8 mouse cellular contexts compared by ENCODE assay signal in genomic region chr11:23008181-23008823, GRCm38 (mm10). TPM values are rescaled to one million over a fixed set of nuclear protein-coding genes. Genes with fewer than 3 reads are reported as not detected.
A peak's percentile ranks its signal among the peaks of the same experiment; 100 is the strongest.
DNase-seq lines count a peak whose midpoint lies in the region; ATAC-seq and TF ChIP-seq lines count a peak whose summit lies in the region.

No protein-coding gene starts in this region.

- no peak for TF ChIP-seq CTCF in bone marrow, adult 2 months (IDR thresholded peaks at IDR 0.05; ENCODE audit: control insufficient read depth, insufficient read depth, low read length)
- peak; percentile 60 for TF ChIP-seq CTCF in midbrain, postnatal 0 days (IDR thresholded peaks at IDR 0.05)

- peak overlapping the region; percentile 83 for H3K4me3 ChIP-seq in bone marrow, adult 2 months (replicated peaks; ENCODE audit: control insufficient read depth, low read depth, low read length)
- H3K4me3 ChIP-seq in embryonic facial prominence, embryonic 14.5 days (ENCODE audit: low read depth, low read length): peak overlapping the region; percentile 66
- H3K4me3 ChIP-seq in kidney, embryonic 14.5 days (ENCODE audit: low read length): peak overlapping the region; percentile 43
- peak overlapping the region; percentile 64 for H3K4me3 ChIP-seq in limb, embryonic 15.5 days
- peak overlapping the region; percentile 65 for H3K4me3 ChIP-seq in midbrain, postnatal 0 days (ENCODE audit: low read depth, low read length)

- H3K4me2 ChIP-seq in embryonic facial prominence, embryonic 14.5 days (ENCODE audit: low read depth, low read length): peak overlapping the region; percentile 70
- peak overlapping the region; percentile 78 for H3K4me2 ChIP-seq in kidney, embryonic 14.5 days (replicated peaks; ENCODE audit: low read depth, low read length)
- peak overlapping the region; percentile 85 for H3K4me2 ChIP-seq in limb, embryonic 15.5 days
- peak overlapping the region; percentile 68 for H3K4me2 ChIP-seq in midbrain, postnatal 0 days (ENCODE audit: low read depth, low read length, poor library complexity, severe bottlenecking)

- peaks cover 25% of the 10 kb centered on the region for H3K36me3 ChIP-seq in embryonic facial prominence, embryonic 14.5 days (ENCODE audit: control insufficient read depth, insufficient read depth, low read length)
- peaks cover 18% of the 10 kb centered on the region for H3K36me3 ChIP-seq in kidney, embryonic 14.5 days (ENCODE audit: control insufficient read depth, insufficient read depth, low read length)
- peaks cover 18% of the 10 kb centered on the region for H3K36me3 ChIP-seq in limb, embryonic 15.5 days
- H3K36me3 ChIP-seq in midbrain, postnatal 0 days (ENCODE audit: insufficient read depth, low read length): peaks cover 15% of the 10 kb centered on the region

- under 1% methylated on average over 40 of the region's 40 CpGs for WGBS in bone marrow, adult 2 months
- WGBS in embryonic facial prominence, embryonic 14.5 days: under 1% methylated on average over 40 of the region's 40 CpGs
- under 1% methylated on average over 40 of the region's 40 CpGs for WGBS in kidney, embryonic 14.5 days
- WGBS in limb, embryonic 15.5 days: under 1% methylated on average over 40 of the region's 40 CpGs
- WGBS in midbrain, postnatal 0 days: under 1% methylated on average over 40 of the region's 40 CpGs

- peak; percentile 93 for DNase-seq in A20 (ENCODE audit: low read depth, low spot score)
- peak; percentile 93 for DNase-seq in embryonic facial prominence, embryonic 14.5 days (ENCODE audit: low spot score)
- peak; percentile 80 to 81 for DNase-seq in heart, adult 9 months (ENCODE audit: low spot score in 2 of 2)
- DNase-seq in midbrain, postnatal 0 days (ENCODE audit: low spot score): peak; percentile 93
- peak; percentile 81 to 86 for DNase-seq in spleen, postnatal 10 days (ENCODE audit: low spot score in 2 of 2)

- peak; percentile 74; the same call in 1 of the 2 replicates for TF ChIP-seq POLR2A in bone marrow, adult 2 months (IDR thresholded peaks at IDR 0.05; ENCODE audit: borderline replicate concordance, control insufficient read depth, low read depth, low read length)

- H3K9ac ChIP-seq in embryonic facial prominence, embryonic 14.5 days (ENCODE audit: low read depth, low read length): peak overlapping the region; percentile 78
- H3K9ac ChIP-seq in kidney, embryonic 14.5 days (ENCODE audit: low read depth, low read length): peak overlapping the region; percentile 66
- H3K9ac ChIP-seq in limb, embryonic 15.5 days: peak overlapping the region; percentile 54
- H3K9ac ChIP-seq in midbrain, postnatal 0 days (replicated peaks; ENCODE audit: low read length, poor library complexity, severe bottlenecking): peak overlapping the region; percentile 65

- no peaks in the 10 kb centered on the region for H3K9me3 ChIP-seq in embryonic facial prominence, embryonic 14.5 days (ENCODE audit: control insufficient read depth, low read length)
- no peaks in the 10 kb centered on the region for H3K9me3 ChIP-seq in kidney, embryonic 14.5 days (ENCODE audit: control insufficient read depth, low read length)
- no peaks in the 10 kb centered on the region for H3K9me3 ChIP-seq in limb, embryonic 15.5 days
- H3K9me3 ChIP-seq in midbrain, postnatal 0 days (ENCODE audit: low read length): no peaks in the 10 kb centered on the region

- H3K27ac ChIP-seq in bone marrow, adult 2 months (ENCODE audit: control insufficient read depth, insufficient read depth, low read depth, low read length, poor library complexity): peak overlapping the region; percentile 70
- H3K27ac ChIP-seq in embryonic facial prominence, embryonic 14.5 days (replicated peaks; ENCODE audit: low read depth, low read length): peak overlapping the region; percentile 84
- H3K27ac ChIP-seq in kidney, embryonic 14.5 days (ENCODE audit: low read depth, low read length): peak overlapping the region; percentile 76
- peak overlapping the region; percentile 91 for H3K27ac ChIP-seq in limb, embryonic 15.5 days
- peak overlapping the region; percentile 94 for H3K27ac ChIP-seq in midbrain, postnatal 0 days (ENCODE audit: low read depth, low read length)

- H3K27me3 ChIP-seq in embryonic facial prominence, embryonic 14.5 days (replicated peaks; ENCODE audit: control insufficient read depth, insufficient read depth, low read length): no peaks in the 10 kb centered on the region
- no peaks in the 10 kb centered on the region for H3K27me3 ChIP-seq in kidney, embryonic 14.5 days (ENCODE audit: control insufficient read depth, insufficient read depth, low read length)
- H3K27me3 ChIP-seq in limb, embryonic 15.5 days: no peaks in the 10 kb centered on the region
- no peaks in the 10 kb centered on the region for H3K27me3 ChIP-seq in midbrain, postnatal 0 days (ENCODE audit: insufficient read depth, low read length)

- H3K4me1 ChIP-seq in bone marrow, adult 2 months (ENCODE audit: control insufficient read depth, insufficient read depth, low read length): no peaks in the 10 kb centered on the region
- 0 out of 2 replicates have a peak, but pooled peaks cover 5% of the 10 kb centered on the region for H3K4me1 ChIP-seq in embryonic facial prominence, embryonic 14.5 days (ENCODE audit: control insufficient read depth, insufficient read depth, low read length)
- H3K4me1 ChIP-seq in kidney, embryonic 14.5 days (ENCODE audit: control insufficient read depth, insufficient read depth, low read length): no peaks in the 10 kb centered on the region
- peaks cover 6% of the 10 kb centered on the region for H3K4me1 ChIP-seq in limb, embryonic 15.5 days
- H3K4me1 ChIP-seq in midbrain, postnatal 0 days (ENCODE audit: insufficient read depth, low read length): no peaks in the 10 kb centered on the region

- peak; percentile 95 for ATAC-seq in embryonic facial prominence, embryonic 14.5 days (ENCODE audit: low read depth)
- ATAC-seq in kidney, embryonic 14.5 days (ENCODE audit: low FRiP score, low TSS enrichment): peak; percentile 95
- ATAC-seq in limb, embryonic 15.5 days (ENCODE audit: insufficient number of reproducible peaks, low FRiP score, low TSS enrichment, low read depth): peak; percentile 91
- ATAC-seq in midbrain, postnatal 0 days (ENCODE audit: low FRiP score): peak; percentile 95

RNA-seq across cellular contexts. Expression of gene Fam161a, which starts 1.0 kb away (rescaled TPM):
- 2.1 and 6.9 TPM in 2 replicates for polyA plus RNA-seq in bone marrow, adult 2 months (2011; ENCODE audit: insufficient read depth, insufficient read length, low replicate concordance, missing spikeins)
- 6.7 and 11.8 TPM in 2 replicates for polyA plus RNA-seq in embryonic facial prominence, embryonic 14.5 days (2014; fragmentation: Nextera tagmentation; extraction: Ambion mirVana)
- polyA plus RNA-seq in kidney, embryonic 14.5 days (2014; fragmentation: Nextera tagmentation; extraction: Ambion mirVana): 2.3 and 3.1 TPM in 2 replicates
- 3.3 and 4.1 TPM in 2 replicates for polyA plus RNA-seq in limb, embryonic 15.5 days (2015; fragmentation: Nextera tagmentation; extraction: Ambion mirVana)
- 4.6 and 5.4 TPM in 2 replicates for total RNA-seq in midbrain, postnatal 0 days (2014; rRNA removed)
- polyA plus RNA-seq in midbrain, postnatal 0 days (2015; fragmentation: Nextera tagmentation; extraction: Ambion mirVana): 4.2 and 6.1 TPM in 2 replicates

RNA-seq across cellular contexts. Expression of gene Cct4, which starts 18.0 kb away (rescaled TPM):
- polyA plus RNA-seq in bone marrow, adult 2 months (2011; ENCODE audit: insufficient read depth, insufficient read length, low replicate concordance, missing spikeins): 60.8 and 121 TPM in 2 replicates
- 267 and 291 TPM in 2 replicates for polyA plus RNA-seq in embryonic facial prominence, embryonic 14.5 days (2014; fragmentation: Nextera tagmentation; extraction: Ambion mirVana)
- polyA plus RNA-seq in kidney, embryonic 14.5 days (2014; fragmentation: Nextera tagmentation; extraction: Ambion mirVana): 303 and 365 TPM in 2 replicates
- polyA plus RNA-seq in limb, embryonic 15.5 days (2015; fragmentation: Nextera tagmentation; extraction: Ambion mirVana): 233 and 234 TPM in 2 replicates
- 139 and 213 TPM in 2 replicates for total RNA-seq in midbrain, postnatal 0 days (2014; rRNA removed)
- polyA plus RNA-seq in midbrain, postnatal 0 days (2015; fragmentation: Nextera tagmentation; extraction: Ambion mirVana): 227 and 230 TPM in 2 replicates

RNA-seq across cellular contexts. Expression of gene Commd1, which starts 26.1 kb away (rescaled TPM):
- polyA plus RNA-seq in bone marrow, adult 2 months (2011; ENCODE audit: insufficient read depth, insufficient read length, low replicate concordance, missing spikeins): 27.6 and 51.1 TPM in 2 replicates
- polyA plus RNA-seq in embryonic facial prominence, embryonic 14.5 days (2014; fragmentation: Nextera tagmentation; extraction: Ambion mirVana): 374 and 376 TPM in 2 replicates
- 398 and 493 TPM in 2 replicates for polyA plus RNA-seq in kidney, embryonic 14.5 days (2014; fragmentation: Nextera tagmentation; extraction: Ambion mirVana)
- polyA plus RNA-seq in limb, embryonic 15.5 days (2015; fragmentation: Nextera tagmentation; extraction: Ambion mirVana): 322 and 348 TPM in 2 replicates
- 20.3 and 23.5 TPM in 2 replicates for total RNA-seq in midbrain, postnatal 0 days (2014; rRNA removed)
- polyA plus RNA-seq in midbrain, postnatal 0 days (2015; fragmentation: Nextera tagmentation; extraction: Ambion mirVana): 218 and 221 TPM in 2 replicates

RNA-seq across cellular contexts. Expression of gene Gm28048, which starts 26.4 kb away (rescaled TPM):
- 13.8 and 21.9 TPM in 2 replicates for polyA plus RNA-seq in bone marrow, adult 2 months (2011; ENCODE audit: insufficient read depth, insufficient read length, low replicate concordance, missing spikeins)
- 13.6 and 15.0 TPM in 2 replicates for polyA plus RNA-seq in embryonic facial prominence, embryonic 14.5 days (2014; fragmentation: Nextera tagmentation; extraction: Ambion mirVana)
- polyA plus RNA-seq in kidney, embryonic 14.5 days (2014; fragmentation: Nextera tagmentation; extraction: Ambion mirVana): 13.7 and 19.7 TPM in 2 replicates
- 9.8 and 12.5 TPM in 2 replicates for polyA plus RNA-seq in limb, embryonic 15.5 days (2015; fragmentation: Nextera tagmentation; extraction: Ambion mirVana)
- total RNA-seq in midbrain, postnatal 0 days (2014; rRNA removed): 2.5 TPM in 1 of 2 replicates, not detected in the other
- polyA plus RNA-seq in midbrain, postnatal 0 days (2015; fragmentation: Nextera tagmentation; extraction: Ambion mirVana): 2.7 and 3.3 TPM in 2 replicates

RNA-seq across cellular contexts. Expression of gene Zrsr1, which starts 36.5 kb away (rescaled TPM):
- 31.7 and 34.0 TPM in 2 replicates for polyA plus RNA-seq in bone marrow, adult 2 months (2011; ENCODE audit: insufficient read depth, insufficient read length, low replicate concordance, missing spikeins)
- 3.5 and 3.8 TPM in 2 replicates for polyA plus RNA-seq in embryonic facial prominence, embryonic 14.5 days (2014; fragmentation: Nextera tagmentation; extraction: Ambion mirVana)
- polyA plus RNA-seq in kidney, embryonic 14.5 days (2014; fragmentation: Nextera tagmentation; extraction: Ambion mirVana): 2.3 and 3.0 TPM in 2 replicates
- polyA plus RNA-seq in limb, embryonic 15.5 days (2015; fragmentation: Nextera tagmentation; extraction: Ambion mirVana): 3.3 TPM in 2 replicates
- 21.2 and 23.6 TPM in 2 replicates for total RNA-seq in midbrain, postnatal 0 days (2014; rRNA removed)
- 7.1 and 8.4 TPM in 2 replicates for polyA plus RNA-seq in midbrain, postnatal 0 days (2015; fragmentation: Nextera tagmentation; extraction: Ambion mirVana)

Comparison
In these comparisons a context has a peak if more than half of its experiments do, and no peak if none do; other contexts are left out.
1. Peak in every context shown above with its lines: DNase-seq, ATAC-seq, H3K4me3 ChIP-seq and H3K27ac ChIP-seq.